Mouse (Mus musculus) olfactory bulb, adult 2 months (tissue): ENCODE measurements around the gene Hadha.

Experiments
- CTCF ChIP-seq: fragments of 200-500 bp; IDR thresholded peaks from 2 replicates; pipeline ENCODE4 v1.5.1; 2012; ENCODE audit warnings: low read depth, mild to moderate bottlenecking, low read length, moderate library complexity; ENCODE audit not compliant: insufficient read depth
- POLR2A ChIP-seq: fragments of 200-500 bp; IDR thresholded peaks from 2 replicates; pipeline ENCODE4 v1.6.1; 2012; ENCODE audit warnings: mild to moderate bottlenecking, low read depth, low read length, moderate library complexity; ENCODE audit not compliant: insufficient read depth

- TF ChIP-seq POLR2A, result no peak
- TF ChIP-seq CTCF, result no peak
Measured at GRCm38 (mm10) chr5:30110371-30111060, 44.4 kb downstream of the Hadha start.
